Mouse (Mus musculus) urinary bladder, postnatal 36 days (tissue): Measurements from ENCODE around the gene Aanat.
"Not testable (repeated sequence)": the region's sequence is repeated elsewhere in the genome, so short reads cannot be mapped to it uniquely, and the experiment has no call there.

ENCODE experiments used
- DNase-seq, 2 experiments: peaks; one replicate each; pipeline ENCODE4 v3.0.0; 2022; ENCODE audit warnings: low spot score in 2 of 2, mixed read lengths in 1 of 2

Aanat gene

DNA sequence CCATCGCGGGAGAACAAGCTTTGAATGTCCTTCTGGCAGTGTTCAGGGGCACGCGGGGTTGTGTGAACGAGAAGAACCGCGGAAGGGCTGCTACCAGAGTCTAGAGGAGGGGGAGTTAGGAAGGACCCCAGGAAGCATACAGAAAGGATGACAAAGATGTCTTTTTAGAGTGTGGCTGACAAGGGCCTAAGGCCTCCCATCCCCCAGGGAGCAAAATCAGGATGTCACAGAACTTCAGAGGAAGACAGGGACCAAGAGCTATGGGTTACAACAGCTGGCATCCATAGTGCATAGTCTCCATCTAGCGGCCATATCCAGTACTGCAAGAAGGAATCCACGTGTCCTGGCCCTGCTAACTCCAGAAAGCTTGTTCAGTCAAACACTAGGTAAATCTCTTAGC lies 42.5 kb downstream of the Aanat start:
- peak; percentile 84 to 86 for DNase-seq

DNA sequence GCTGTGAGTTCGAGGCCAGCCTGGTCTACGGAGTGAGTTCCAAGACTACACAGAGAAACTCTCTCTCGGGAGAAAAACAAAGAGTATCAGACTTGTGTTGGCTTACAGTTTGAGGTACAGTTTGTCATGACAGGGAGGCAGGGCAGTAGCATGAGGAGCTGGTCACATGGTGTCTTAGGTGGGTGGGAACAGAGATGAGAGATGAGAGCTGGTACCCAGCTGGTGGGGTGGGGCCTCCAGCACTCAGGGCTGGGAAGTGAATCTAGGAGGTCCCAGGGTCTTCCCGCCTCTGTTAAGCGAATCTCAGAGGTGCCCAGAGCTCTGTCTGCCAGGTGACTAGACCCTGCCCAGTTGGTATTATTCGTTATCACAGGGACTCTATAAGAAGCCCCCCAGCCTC lies 43.2 kb downstream of the Aanat start:
- no peak for DNase-seq

DNA sequence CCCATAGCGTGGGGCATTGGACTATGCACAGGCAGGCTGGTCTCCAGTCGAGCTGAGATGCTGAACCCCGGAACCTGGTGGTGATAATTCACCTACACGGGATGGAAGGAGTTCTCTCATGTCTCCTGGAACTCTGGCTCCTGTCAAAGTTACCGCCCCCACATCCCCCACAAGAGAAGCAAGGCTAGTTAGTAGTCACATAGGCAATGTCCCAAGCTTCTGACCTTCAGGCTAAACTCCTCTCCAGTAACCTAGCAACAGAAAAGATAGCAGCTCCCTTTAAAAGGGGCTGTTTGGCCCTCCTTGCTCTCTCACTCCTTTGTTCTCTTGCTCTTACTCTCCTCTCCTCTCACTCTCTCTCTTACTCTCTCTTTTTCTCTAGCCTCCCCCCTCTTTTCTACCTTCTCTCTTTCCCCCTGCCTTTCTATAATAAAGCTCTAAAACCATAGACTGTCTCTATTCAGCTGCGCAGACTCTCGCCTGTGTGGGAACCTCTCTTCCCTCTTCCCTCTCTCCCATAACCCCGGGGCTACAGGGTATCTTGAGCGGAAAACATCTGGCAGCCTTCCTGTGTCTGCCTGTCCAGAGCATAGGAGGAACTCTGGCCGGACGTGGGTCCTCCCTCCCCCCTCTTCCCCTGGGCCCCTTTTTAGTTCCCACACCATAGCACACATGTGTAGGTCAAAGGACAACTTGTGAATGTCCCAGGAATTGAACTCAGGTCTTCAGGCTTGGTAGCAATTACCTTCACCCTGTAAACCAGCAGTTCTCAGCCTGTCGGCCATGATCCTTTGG lies 44.1 kb downstream of the Aanat start:
- no peak for DNase-seq

DNA sequence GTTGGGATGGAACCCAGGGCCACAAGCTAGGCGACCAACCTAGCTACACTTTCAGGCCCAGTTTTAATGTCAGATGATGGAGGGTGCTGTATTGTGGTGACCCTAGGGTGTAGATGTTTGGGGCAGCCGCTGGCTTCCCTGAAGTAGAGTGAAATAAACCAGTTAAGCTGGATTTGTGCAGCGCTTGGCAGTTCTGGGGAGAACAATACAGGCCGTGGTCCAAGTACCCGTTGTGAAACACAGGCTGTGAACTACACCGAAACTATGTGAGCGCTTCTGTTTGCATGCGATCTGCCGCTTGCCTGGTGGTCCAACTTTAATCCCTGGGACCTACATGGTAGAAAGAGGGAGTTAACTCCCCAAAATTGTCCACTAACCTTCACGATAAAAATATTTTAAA lies 46.7 kb downstream of the Aanat start:
- DNase-seq: peak in 1 of 2 experiments; percentile 59

DNA sequence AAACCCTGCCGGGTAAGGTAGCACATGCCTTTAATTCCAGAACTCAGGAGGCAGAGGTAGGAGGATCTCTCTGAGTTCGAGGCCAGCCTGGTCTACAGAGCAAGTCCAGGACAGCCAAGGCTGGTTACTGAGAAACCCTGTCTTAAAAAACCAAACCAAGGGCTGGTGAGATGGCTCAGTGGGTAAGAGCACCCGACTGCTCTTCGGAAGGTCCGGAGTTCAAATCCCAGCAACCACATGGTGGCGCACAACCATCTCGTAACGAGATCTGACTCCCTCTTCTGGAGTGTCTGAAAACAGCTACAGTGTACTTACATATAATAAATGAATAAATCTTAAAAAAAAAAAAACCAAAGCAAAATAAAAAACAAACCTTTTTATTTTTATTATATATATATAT lies 50.4 kb downstream of the Aanat start:
- not testable (repeated sequence) for DNase-seq

GRCm38 (mm10) chr11:116641168-116641567 lies 54.9 kb downstream of the Aanat start:
- DNase-seq: no peak

DNA sequence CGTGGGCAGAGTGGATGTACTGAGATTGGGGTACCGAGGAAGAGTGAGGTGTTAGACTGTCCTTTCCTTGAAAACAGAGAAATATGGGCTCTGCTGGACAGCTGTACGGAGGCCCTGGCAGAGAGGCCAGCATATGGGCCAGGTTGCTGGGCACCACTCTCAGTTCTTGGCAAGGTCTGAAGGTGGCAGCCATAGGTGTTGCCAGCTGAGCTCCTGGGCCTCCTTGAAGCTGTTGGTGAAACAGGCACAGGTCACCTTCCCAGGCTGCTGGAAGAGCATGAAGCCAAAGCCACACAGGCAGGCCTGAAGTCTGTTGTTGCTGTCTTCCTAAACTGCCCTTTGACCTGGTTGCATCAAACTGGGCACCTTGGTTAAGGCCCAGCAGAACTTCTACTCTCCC lies 55.5 kb downstream of the Aanat start:
- no peak for DNase-seq

- DNase-seq: peak; percentile 84 to 91
These were observed 56.7 kb downstream of the Aanat start for GRCm38 (mm10) chr11:116642681-116643578.

GRCm38 (mm10) chr11:116643579-116644224 lies 57.5 kb downstream of the Aanat start:
- no peak for DNase-seq

- DNase-seq: no peak
These were observed 58.2 kb downstream of the Aanat start for GRCm38 (mm10) chr11:116644225-116645112.

GRCm38 (mm10) chr11:116645446-116646110 lies 59.3 kb downstream of the Aanat start:
- DNase-seq: no peak

DNA sequence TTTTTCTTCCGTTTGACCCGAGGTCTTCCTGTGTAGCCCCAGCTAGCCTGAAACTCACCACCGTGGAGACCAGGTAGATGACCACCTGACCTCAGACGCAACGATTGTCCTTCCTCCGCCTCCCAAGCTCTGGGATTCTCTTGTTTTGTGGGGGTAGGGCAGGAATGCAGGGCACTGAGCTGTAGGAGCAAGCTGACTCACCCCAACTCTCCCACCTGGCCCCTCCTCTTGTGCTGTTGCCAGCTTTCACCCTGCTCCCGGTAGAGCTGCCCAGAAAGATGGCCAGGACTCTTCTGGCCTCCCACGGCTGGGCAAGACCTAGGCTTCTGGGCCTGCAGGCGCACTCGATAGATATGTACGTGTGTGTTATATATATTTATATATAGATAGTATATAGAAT lies 59.9 kb downstream of the Aanat start:
- no peak for DNase-seq

DNA sequence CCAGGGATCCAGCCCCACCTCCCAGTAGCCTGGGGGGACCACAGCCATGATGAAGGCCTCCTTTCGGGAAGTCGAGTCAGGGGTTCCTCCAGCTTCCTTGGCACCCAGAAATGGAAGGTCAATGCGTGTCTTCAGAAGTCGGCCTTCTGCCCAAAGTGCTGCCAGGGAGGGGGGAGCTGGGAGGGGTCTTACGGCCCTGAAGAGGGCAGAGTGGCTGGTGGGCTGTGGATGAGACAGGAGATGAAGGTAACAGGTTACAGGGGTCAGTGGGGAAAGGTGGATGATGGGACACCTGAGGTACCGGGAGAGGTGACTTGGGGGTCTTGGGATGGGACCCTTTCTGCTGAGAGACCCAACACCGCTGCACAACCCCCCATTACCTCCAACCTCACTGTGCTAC lies 60.5 kb downstream of the Aanat start:
- DNase-seq: no peak
